Mouse (Mus musculus) layer of hippocampus, adult 8-10 months (tissue): Measurements from ENCODE around the gene Mecr. TPM values are rescaled to one million over a fixed set of nuclear protein-coding genes. Genes with fewer than 3 reads are reported as not detected.

Experiments used
- DNase-seq, 2 experiments: peaks; one replicate each; pipeline ENCODE4 v3.0.0; 2022; ENCODE audit warnings: low spot score in 2 of 2
- total RNA-seq, 4 experiments: library from RNA; stranded (reverse); gene quantifications; 2 replicates each; pipeline ENCODE4 v1.2.4; 2022

Gene Mecr
- total RNA-seq, 4 experiments from 2014 or later, result 31.0 to 43.7 (median 37.7) TPM

GRCm38 (mm10) chr4:131888564-131888963, 45.3 kb downstream of the Mecr start:
- no peak for DNase-seq

GRCm38 (mm10) chr4:131890692-131891091, 47.4 kb downstream of the Mecr start:
- DNase-seq, result no peak

- DNase-seq, result no peak
Measured at GRCm38 (mm10) chr4:131897109-131897508, 53.8 kb downstream of the Mecr start.

GRCm38 (mm10) chr4:131897787-131898186, 54.5 kb downstream of the Mecr start:
- DNase-seq, result no peak

- no peak for DNase-seq
Measured at GRCm38 (mm10) chr4:131898503-131899179, 55.4 kb downstream of the Mecr start.

- no peak for DNase-seq
Measured at GRCm38 (mm10) chr4:131899180-131899554, 55.9 kb downstream of the Mecr start.

- no peak for DNase-seq
Measured at GRCm38 (mm10) chr4:131901090-131901489, 57.8 kb downstream of the Mecr start.

GRCm38 (mm10) chr4:131904478-131904877, 61.2 kb downstream of the Mecr start:
- DNase-seq, result peak in 1 of 2 experiments; percentile 35

- DNase-seq, result no peak
Measured at GRCm38 (mm10) chr4:131906423-131906822, 63.2 kb downstream of the Mecr start.

GRCm38 (mm10) chr4:131907912-131908311, 64.6 kb downstream of the Mecr start:
- no peak for DNase-seq

- DNase-seq, result no peak
Measured at GRCm38 (mm10) chr4:131910237-131910994, 67.1 kb downstream of the Mecr start.

GRCm38 (mm10) chr4:131911521-131911920, 68.3 kb downstream of the Mecr start:
- DNase-seq, result no peak

GRCm38 (mm10) chr4:131913526-131913925, 70.3 kb downstream of the Mecr start:
- no peak for DNase-seq

GRCm38 (mm10) chr4:131914046-131914643, 70.9 kb downstream of the Mecr start:
- DNase-seq, result no peak

GRCm38 (mm10) chr4:131914891-131915469, 71.7 kb downstream of the Mecr start:
- DNase-seq, result no peak

GRCm38 (mm10) chr4:131915821-131916328, 72.6 kb downstream of the Mecr start:
- DNase-seq, result no peak

GRCm38 (mm10) chr4:131916425-131916824, 73.2 kb downstream of the Mecr start:
- peak; percentile 46 to 65 for DNase-seq

GRCm38 (mm10) chr4:131917010-131917555, 73.8 kb downstream of the Mecr start:
- DNase-seq, result no peak
